Mouse (Mus musculus) thymus, postnatal 0 days (tissue): ENCODE results near the gene Zbtb46. TPM values are rescaled to one million over a fixed set of nuclear protein-coding genes. Genes with fewer than 3 reads are reported as not detected.
A peak's percentile ranks its signal among the peaks of the same experiment; 100 is the strongest.

Source experiments
- DNase-seq: peaks from one replicate; pipeline ENCODE4 v3.0.0-alpha.2; 2015; ENCODE audit warnings: low spot score
- polyA plus RNA-seq: library from polyadenylated mRNA; unstranded; fragments of >200 nt; fragmentation: Nextera tagmentation; extraction: Ambion mirVana; gene quantifications from 2 replicates; pipeline ENCODE4 v1.2.1, GENCODE M21; 2015

The Zbtb46 gene
- polyA plus RNA-seq, 1 experiment from 2014 or later: 2.4 TPM

GRCm38 (mm10) chr2:181409643-181410042 is 49.6 kb downstream of the Zbtb46 start:
- no peak for DNase-seq

GRCm38 (mm10) chr2:181403722-181404121 is 55.5 kb downstream of the Zbtb46 start:
- no peak for DNase-seq

- DNase-seq: no peak
These were observed 57.7 kb downstream of the Zbtb46 start for GRCm38 (mm10) chr2:181401497-181401896.

- no peak for DNase-seq
These were observed 61.9 kb downstream of the Zbtb46 start for GRCm38 (mm10) chr2:181397207-181397761.

GRCm38 (mm10) chr2:181394086-181394485 is 65.1 kb downstream of the Zbtb46 start:
- no peak for DNase-seq

GRCm38 (mm10) chr2:181392600-181393213 is 66.5 kb downstream of the Zbtb46 start:
- peak; percentile 78 for DNase-seq

GRCm38 (mm10) chr2:181391541-181391940 is 67.7 kb downstream of the Zbtb46 start:
- DNase-seq: no peak

GRCm38 (mm10) chr2:181391022-181391421 is 68.2 kb downstream of the Zbtb46 start:
- DNase-seq: no peak

GRCm38 (mm10) chr2:181390136-181390870 is 68.9 kb downstream of the Zbtb46 start:
- DNase-seq: no peak

GRCm38 (mm10) chr2:181386663-181387210 is 72.5 kb downstream of the Zbtb46 start:
- no peak for DNase-seq

- no peak for DNase-seq
These were observed 73.3 kb downstream of the Zbtb46 start for GRCm38 (mm10) chr2:181385885-181386284.

GRCm38 (mm10) chr2:181384919-181385391 is 74.3 kb downstream of the Zbtb46 start:
- DNase-seq: no peak

- DNase-seq: no peak
These were observed 74.8 kb downstream of the Zbtb46 start for GRCm38 (mm10) chr2:181384463-181384862.

- DNase-seq: no peak
These were observed 77.5 kb downstream of the Zbtb46 start for GRCm38 (mm10) chr2:181381631-181382306.

- DNase-seq: peak; percentile 23
These were observed 78.1 kb downstream of the Zbtb46 start for GRCm38 (mm10) chr2:181381107-181381506.

- no peak for DNase-seq
These were observed 79.0 kb downstream of the Zbtb46 start for GRCm38 (mm10) chr2:181380251-181380650.

- DNase-seq: no peak
These were observed 79.4 kb downstream of the Zbtb46 start, which contains the start of gene Lime1 for GRCm38 (mm10) chr2:181379778-181380177. TSS of gene Lime1 (plus strand) at chr2:181380078.

- no peak for DNase-seq
These were observed 80.5 kb downstream of the Zbtb46 start for GRCm38 (mm10) chr2:181378701-181379100.

- no peak for DNase-seq
These were observed 82.0 kb downstream of the Zbtb46 start for GRCm38 (mm10) chr2:181377230-181377629.

GRCm38 (mm10) chr2:181375787-181376186 is 83.4 kb downstream of the Zbtb46 start:
- DNase-seq: peak; percentile 60

- no peak for DNase-seq
These were observed 89.2 kb downstream of the Zbtb46 start for GRCm38 (mm10) chr2:181370001-181370400.
